Mouse (Mus musculus): ENCODE data around the gene Hoxc6. TPM values are rescaled to one million over a fixed set of nuclear protein-coding genes. Genes with fewer than 3 reads are reported as not detected.

The Hoxc6 gene
- polyA plus RNA-seq, 1 experiment from 2014 or later = not detected

GRCm38 (mm10) chr15:102983716-102984115 lies 14.3 kb upstream of the Hoxc6 start:
- under 1% methylated on average over 12 of the region's 12 CpGs for WGBS
- no peak for ATAC-seq
- Histone ChIP-seq H3K27me3 (peaks cover 100% of the 10 kb centered on the region), H3K9me3 (replicated peaks) (no peaks in the 10 kb centered on the region), H3K36me3 (ENCODE audit: poor library complexity, severe bottlenecking) (no peaks in the 10 kb centered on the region), H3K4me2 (no peak overlapping the region), H3K4me1 (peaks cover 8% of the 10 kb centered on the region), H3K27ac (no peak overlapping the region), H3K4me3 (no peak overlapping the region), H3K9ac (no peak overlapping the region)

- no peak for ATAC-seq
- Histone ChIP-seq H3K27me3 (peaks cover 100% of the 10 kb centered on the region), H3K9ac (no peak overlapping the region), H3K27ac (no peak overlapping the region), H3K9me3 (replicated peaks) (no peaks in the 10 kb centered on the region), H3K4me2 (no peak overlapping the region), H3K4me1 (peaks cover 8% of the 10 kb centered on the region), H3K36me3 (ENCODE audit: poor library complexity, severe bottlenecking) (no peaks in the 10 kb centered on the region), H3K4me3 (no peak overlapping the region)
- 0% methylated on average over 10 of the region's 10 CpGs for WGBS
Measured at GRCm38 (mm10) chr15:102984521-102984920, 13.5 kb upstream of the Hoxc6 start.

DNA sequence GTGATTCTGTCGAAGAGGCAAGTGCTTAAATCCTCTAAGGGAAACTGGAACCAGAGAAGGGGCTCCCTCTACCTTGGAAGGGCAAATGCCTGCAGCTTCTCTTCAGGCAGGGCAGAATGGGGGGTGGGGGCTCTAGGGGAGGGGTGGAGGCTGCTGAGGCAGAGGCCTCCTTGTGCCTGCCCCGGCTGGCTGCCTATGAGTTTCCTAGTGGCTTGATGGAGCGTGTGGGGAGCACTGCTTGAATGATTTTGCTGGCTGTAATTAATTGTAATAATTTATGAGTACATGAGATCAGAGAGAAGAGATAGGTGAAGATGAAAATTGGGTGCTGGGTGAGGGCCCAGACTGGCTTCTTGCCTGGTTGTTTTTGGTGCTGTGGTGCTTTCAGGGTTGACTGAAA lies 13.1 kb upstream of the Hoxc6 start:
- H3K4me1 ChIP-seq = peaks cover 8% of the 10 kb centered on the region
- no peak overlapping the region for H3K4me3 ChIP-seq
- no peak overlapping the region for H3K4me2 ChIP-seq
- H3K36me3 ChIP-seq (ENCODE audit: poor library complexity, severe bottlenecking) = no peaks in the 10 kb centered on the region
- WGBS = 1% methylated on average over 3 of the region's 3 CpGs
- H3K27ac ChIP-seq = no peak overlapping the region
- no peak for ATAC-seq
- H3K9me3 ChIP-seq (replicated peaks) = no peaks in the 10 kb centered on the region
- peaks cover 100% of the 10 kb centered on the region for H3K27me3 ChIP-seq
- H3K9ac ChIP-seq = no peak overlapping the region

GRCm38 (mm10) chr15:102987124-102987833 lies 10.8 kb upstream of the Hoxc6 start:
- H3K4me1 ChIP-seq = no peaks in the 10 kb centered on the region; the same call in 1 of the 2 replicates
- H3K4me2 ChIP-seq = no peak overlapping the region
- ATAC-seq = no peak

DNA sequence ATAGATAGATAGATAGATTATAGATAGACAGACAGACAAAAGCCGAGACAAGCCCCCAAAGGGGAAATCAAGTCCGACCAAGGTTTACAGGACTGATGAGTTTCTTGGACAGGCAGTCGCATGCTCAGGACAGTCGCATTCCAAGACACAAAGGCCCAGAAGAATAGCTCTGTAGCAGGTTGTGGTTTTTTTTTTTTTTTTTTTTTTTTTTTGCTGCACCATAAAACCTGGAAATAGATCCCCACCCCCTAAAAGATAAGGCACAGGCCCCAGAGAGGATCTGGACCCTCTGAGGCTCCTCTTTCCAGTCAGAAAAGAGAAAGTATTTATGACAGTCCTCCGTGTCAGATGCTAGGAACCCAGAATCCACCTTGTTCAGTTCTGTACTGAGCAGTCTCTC lies 10.0 kb upstream of the Hoxc6 start:
- H3K4me2 ChIP-seq = no peak overlapping the region
- no peak overlapping the region for H3K27ac ChIP-seq
- H3K9ac ChIP-seq = no peak overlapping the region
- no peaks in the 10 kb centered on the region for H3K36me3 ChIP-seq (ENCODE audit: poor library complexity, severe bottlenecking)
- ATAC-seq = no peak
- 10% methylated on average over 5 of the region's 5 CpGs for whole genome bisulfite sequencing
- H3K27me3 ChIP-seq = peaks cover 99% of the 10 kb centered on the region
- no peaks in the 10 kb centered on the region for H3K4me1 ChIP-seq
- H3K9me3 ChIP-seq (replicated peaks) = no peaks in the 10 kb centered on the region
- H3K4me3 ChIP-seq = no peak overlapping the region

More at GRCm38 (mm10) chr15:102987124-102987833, 10.8 kb upstream of the Hoxc6 start:
- Histone ChIP-seq H3K36me3 (ENCODE audit: poor library complexity, severe bottlenecking) (no peaks in the 10 kb centered on the region), H3K27me3 (peaks cover 99% of the 10 kb centered on the region), H3K27ac (no peak overlapping the region), H3K9me3 (replicated peaks) (no peaks in the 10 kb centered on the region), H3K4me3 (no peak overlapping the region), H3K9ac (no peak overlapping the region)
- 3% methylated on average over 21 of the region's 21 CpGs for WGBS

GRCm38 (mm10) chr15:102990461-102991397 lies 7.3 kb upstream of the Hoxc6 start, which contains the start of gene Hoxc8:
Hoxc8 (plus strand) TSS chr15:102990607.
- no peak for ATAC-seq
- H3K27ac ChIP-seq = no peak within 1 kb of the TSS
- no peaks in the 10 kb centered on the region for H3K9me3 ChIP-seq (replicated peaks)
- peak within 1 kb of the TSS; percentile 4; the same call in 1 of the 2 replicates for H3K4me3 ChIP-seq
- no peaks in the 10 kb centered on the region for H3K4me1 ChIP-seq
- WGBS = under 1% methylated on average over 69 of the region's 69 CpGs
- H3K4me2 ChIP-seq = peak within 1 kb of the TSS; percentile 16; the same call in 1 of the 2 replicates
- H3K9ac ChIP-seq = no peak within 1 kb of the TSS
- peaks cover 98% of the 10 kb centered on the region for H3K27me3 ChIP-seq
- no peaks in the 10 kb centered on the region for H3K36me3 ChIP-seq (ENCODE audit: poor library complexity, severe bottlenecking)

GRCm38 (mm10) chr15:102991782-102992181 lies 6.3 kb upstream of the Hoxc6 start:
- H3K27ac ChIP-seq = no peak overlapping the region
- no peaks in the 10 kb centered on the region for H3K4me1 ChIP-seq
- 3% methylated on average over 7 of the region's 7 CpGs for WGBS
- no peak for ATAC-seq
- H3K9me3 ChIP-seq (replicated peaks) = no peaks in the 10 kb centered on the region
- H3K4me3 ChIP-seq = no peak overlapping the region
- H3K27me3 ChIP-seq = peaks cover 98% of the 10 kb centered on the region
- H3K9ac ChIP-seq = no peak overlapping the region
- H3K4me2 ChIP-seq = no peak overlapping the region
- H3K36me3 ChIP-seq (ENCODE audit: poor library complexity, severe bottlenecking) = no peaks in the 10 kb centered on the region

GRCm38 (mm10) chr15:102992206-102992605 lies 5.9 kb upstream of the Hoxc6 start:
- no peaks in the 10 kb centered on the region for H3K36me3 ChIP-seq (ENCODE audit: poor library complexity, severe bottlenecking)
- H3K9ac ChIP-seq = no peak overlapping the region
- ATAC-seq = no peak
- peaks cover 98% of the 10 kb centered on the region for H3K27me3 ChIP-seq
- H3K9me3 ChIP-seq (replicated peaks) = no peaks in the 10 kb centered on the region
- no peaks in the 10 kb centered on the region for H3K4me1 ChIP-seq
- H3K4me3 ChIP-seq = no peak overlapping the region
- WGBS = 0% methylated on average over 11 of the region's 11 CpGs
- no peak overlapping the region for H3K27ac ChIP-seq
- H3K4me2 ChIP-seq = no peak overlapping the region

DNA sequence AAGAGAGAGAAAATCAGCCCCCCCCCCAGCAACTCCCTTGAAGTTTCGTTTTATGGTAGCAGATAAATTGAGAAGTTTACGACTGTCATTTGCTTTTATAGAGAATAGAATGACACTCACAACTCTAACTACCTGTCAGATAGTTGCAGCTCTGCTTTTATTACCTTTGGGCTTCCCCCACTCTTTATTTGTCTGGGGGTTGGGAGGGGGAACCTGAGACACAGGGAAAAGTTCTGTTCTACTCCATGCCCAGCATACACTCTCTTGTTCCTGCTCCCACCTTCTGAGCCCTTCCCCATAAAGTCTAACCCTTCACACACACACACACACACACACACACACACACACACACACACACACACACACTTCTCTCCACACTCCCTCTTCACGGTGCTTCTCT lies 5.2 kb upstream of the Hoxc6 start:
- 2% methylated on average over 3 of the region's 3 CpGs for WGBS
- H3K27me3 ChIP-seq = peaks cover 98% of the 10 kb centered on the region
- H3K27ac ChIP-seq = no peak overlapping the region
- no peaks in the 10 kb centered on the region for H3K9me3 ChIP-seq (replicated peaks)
- H3K4me1 ChIP-seq = no peaks in the 10 kb centered on the region
- no peak overlapping the region for H3K4me2 ChIP-seq
- no peak for ATAC-seq
- H3K4me3 ChIP-seq = no peak overlapping the region
- H3K9ac ChIP-seq = no peak overlapping the region
- H3K36me3 ChIP-seq (ENCODE audit: poor library complexity, severe bottlenecking) = no peaks in the 10 kb centered on the region

DNA sequence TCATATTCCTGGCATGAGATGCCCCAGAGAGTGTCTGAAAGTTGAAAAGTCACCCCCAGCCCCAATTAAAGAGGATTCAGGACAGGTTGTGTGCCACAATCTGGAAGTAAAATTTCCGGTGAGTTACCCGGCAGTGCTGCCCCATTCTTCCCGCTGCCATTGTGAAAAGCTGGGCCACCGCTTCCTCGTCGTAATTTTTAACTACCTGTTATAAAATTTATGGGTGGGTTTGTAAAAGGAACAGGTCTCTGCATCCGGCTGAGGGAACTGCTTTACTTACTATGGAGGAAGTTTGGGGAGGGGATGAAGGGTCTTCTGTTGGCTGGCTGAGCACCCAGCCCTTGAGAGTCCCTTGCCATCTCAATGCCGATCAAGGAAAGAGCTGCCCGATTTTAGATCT lies 1.5 kb upstream of the Hoxc6 start:
- H3K9me3 ChIP-seq (replicated peaks) = no peaks in the 10 kb centered on the region
- H3K4me1 ChIP-seq = peaks cover 9% of the 10 kb centered on the region
- ATAC-seq = no peak
- no peak overlapping the region for H3K4me2 ChIP-seq
- H3K27me3 ChIP-seq = peaks cover 99% of the 10 kb centered on the region
- no peak overlapping the region for H3K4me3 ChIP-seq
- no peak overlapping the region for H3K9ac ChIP-seq
- no peaks in the 10 kb centered on the region for H3K36me3 ChIP-seq (ENCODE audit: poor library complexity, severe bottlenecking)
- 1% methylated on average over 9 of the region's 9 CpGs for WGBS
- H3K27ac ChIP-seq = no peak overlapping the region

GRCm38 (mm10) chr15:102997431-102997830 lies 626 bp upstream of the Hoxc6 start:
- H3K4me2 ChIP-seq = no peak overlapping the region
- H3K27ac ChIP-seq = no peak overlapping the region
- peaks cover 9% of the 10 kb centered on the region for H3K4me1 ChIP-seq
- ATAC-seq = no peak
- H3K4me3 ChIP-seq = no peak overlapping the region
- H3K36me3 ChIP-seq (ENCODE audit: poor library complexity, severe bottlenecking) = no peaks in the 10 kb centered on the region
- no peaks in the 10 kb centered on the region for H3K9me3 ChIP-seq (replicated peaks)
- WGBS = 0% methylated on average over 3 of the region's 3 CpGs
- peaks cover 99% of the 10 kb centered on the region for H3K27me3 ChIP-seq
- no peak overlapping the region for H3K9ac ChIP-seq

DNA sequence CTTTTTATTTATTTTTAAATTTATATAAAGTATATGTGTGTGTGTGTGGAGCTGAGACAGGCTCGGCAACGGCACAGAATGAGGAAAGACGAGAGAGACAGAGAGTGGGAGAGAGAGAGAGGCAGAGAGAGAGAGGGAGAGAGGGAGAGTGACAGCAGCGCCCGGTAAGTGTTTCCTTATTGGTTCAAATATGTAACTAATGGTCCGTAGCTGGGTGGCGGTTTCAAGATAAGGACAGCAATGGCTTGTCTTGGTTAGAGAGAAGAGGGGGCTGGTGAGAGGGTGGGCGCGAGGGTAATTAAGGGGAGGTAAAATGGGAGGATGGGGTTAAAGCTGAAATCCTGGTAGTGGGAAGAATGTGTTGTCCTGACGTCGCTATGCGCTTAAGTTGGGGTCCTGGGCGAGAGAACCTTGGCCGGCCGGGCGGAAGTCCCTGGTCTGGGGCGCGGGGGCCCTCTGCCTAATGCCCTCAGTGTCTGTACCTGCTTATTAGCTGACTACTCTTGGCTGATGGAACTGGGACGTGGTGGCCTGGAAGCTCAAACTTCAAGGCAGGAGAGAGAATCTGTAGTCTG lies 638 bp downstream of the Hoxc6 start:
- Histone ChIP-seq H3K4me1 (peaks cover 9% of the 10 kb centered on the region), H3K36me3 (ENCODE audit: poor library complexity, severe bottlenecking) (no peaks in the 10 kb centered on the region), H3K4me2 (peak overlapping the region; percentile 58), H3K9me3 (replicated peaks) (no peaks in the 10 kb centered on the region), H3K4me3 (peak overlapping the region; percentile 29; the same call in 1 of the 2 replicates), H3K9ac (no peak overlapping the region), H3K27me3 (peaks cover 100% of the 10 kb centered on the region), H3K27ac (no peak overlapping the region)
- under 1% methylated on average over 19 of the region's 19 CpGs for WGBS
- ATAC-seq = peak; percentile 30; the same call in 1 of the 2 replicates
